Mouse (Mus musculus) erythroid progenitor cell, adult 5-6 weeks (primary cell): ENCODE results near the gene Gxylt1. TPM values are rescaled to one million over a fixed set of nuclear protein-coding genes. Genes with fewer than 3 reads are reported as not detected.

Source experiments
- total RNA-seq, 2 experiments: library from RNA; stranded (forward) in 1 of 2; stranded (reverse) in 1 of 2; fragments of 150-400 nt in 1 of 2; fragments of 186-747, 209-891 nt in 1 of 2; gene quantifications; 2 replicates each; pipeline versions ENCODE4 v1.2.3 to v1.2.4; 2015 to 2017; ENCODE audit warnings: low replicate concordance in 2 of 2

The Gxylt1 gene
- total RNA-seq, 2 experiments from 2014 or later, result 13.4 to 15.2 TPM

Other genes starting within 250 kb of the Gxylt1 start
- gene Yaf2, start 61.8 kb upstream of the Gxylt1 start, total RNA-seq (2015; ENCODE audit: low replicate concordance), result 29.9 and 61.6 TPM in 2 replicates
- gene Yaf2, start 61.8 kb upstream of the Gxylt1 start, total RNA-seq (2017; ENCODE audit: low replicate concordance), result 29.9 and 31.2 TPM in 2 replicates
- gene Zcrb1, start 123.2 kb upstream of the Gxylt1 start, total RNA-seq (2015; ENCODE audit: low replicate concordance), result 102 and 188 TPM in 2 replicates
- 73.3 and 129 TPM in 2 replicates for gene Zcrb1, start 123.2 kb upstream of the Gxylt1 start, total RNA-seq (2017; ENCODE audit: low replicate concordance)
- 11.7 and 18.0 TPM in 2 replicates for gene Pphln1, start 123.2 kb upstream of the Gxylt1 start, total RNA-seq (2015; ENCODE audit: low replicate concordance)
- gene Pphln1, start 123.2 kb upstream of the Gxylt1 start, total RNA-seq (2017; ENCODE audit: low replicate concordance), result 13.1 and 14.5 TPM in 2 replicates